Mouse (Mus musculus) neutrophil, adult 65 days (primary cell): ENCODE data around the gene Gm9789. TPM values are rescaled to one million over a fixed set of nuclear protein-coding genes. Genes with fewer than 3 reads are reported as not detected.

Source experiments
- total RNA-seq: library from RNA; stranded (reverse); gene quantifications from 2 replicates; pipeline ENCODE4 v1.2.4, GENCODE M21; 2023

Gene Gm9789
- not detected in 2 replicates for total RNA-seq

GRCm38 (mm10) chr16:89157652-89158051 lies at the start of gene Gm9789:
TSS of gene Gm9789 (plus strand) at chr16:89157952.

GRCm38 (mm10) chr16:89140551-89140950 lies 17.2 kb upstream of the Gm9789 start, which contains the start of gene Gm6358:
TSS of gene Gm6358 (plus strand) at chr16:89140851.

GRCm38 (mm10) chr16:89150786-89151185 lies 7.0 kb upstream of the Gm9789 start, which contains the start of gene Gm10061:
TSS of gene Gm10061 (plus strand) at chr16:89151086.

DNA sequence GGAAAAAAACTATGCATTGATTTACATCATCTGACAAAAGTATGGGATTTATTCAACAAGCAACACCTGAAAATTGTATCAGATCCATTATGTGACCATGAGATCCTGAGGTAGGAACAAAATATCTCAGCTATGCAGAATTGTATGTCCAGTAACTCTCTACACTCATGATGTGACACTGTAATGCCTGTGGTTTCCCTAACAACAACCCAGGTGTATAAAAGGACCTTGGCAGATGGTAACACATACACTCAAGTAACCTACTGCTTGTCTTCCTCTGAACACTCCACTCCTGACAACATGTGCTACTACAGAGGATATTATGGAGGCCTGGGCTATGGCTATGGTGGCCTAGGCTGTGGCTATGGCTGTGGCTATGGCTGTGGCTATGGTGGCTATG lies 11.4 kb downstream of the Gm9789 start, which contains the start of gene Gm7735:
Gene Gm7735 (plus strand): TSS at position 301 of the 400 bp plus-strand sequence.

DNA sequence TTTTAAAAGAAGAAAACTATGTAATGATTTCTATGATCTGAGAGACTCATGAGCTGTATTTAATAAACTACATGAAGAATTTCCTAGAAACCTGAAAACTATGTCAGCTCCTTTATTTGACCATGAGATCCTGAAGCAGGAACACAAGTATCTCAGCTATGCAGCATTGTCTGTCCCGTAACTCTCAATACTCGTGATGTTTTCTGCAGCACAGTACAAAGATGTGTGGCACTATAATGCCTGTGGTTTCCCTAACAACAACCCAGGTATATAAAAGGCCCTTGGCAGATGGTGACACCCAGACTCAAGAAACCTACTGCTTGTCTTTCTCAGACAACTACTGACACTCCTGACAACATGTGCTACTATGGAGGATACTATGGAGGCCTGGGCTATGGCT lies 16.7 kb downstream of the Gm9789 start, which contains the start of gene 1110057P08Rik:
Gene 1110057P08Rik (plus strand): TSS at position 301 of the 400 bp plus-strand sequence.

DNA sequence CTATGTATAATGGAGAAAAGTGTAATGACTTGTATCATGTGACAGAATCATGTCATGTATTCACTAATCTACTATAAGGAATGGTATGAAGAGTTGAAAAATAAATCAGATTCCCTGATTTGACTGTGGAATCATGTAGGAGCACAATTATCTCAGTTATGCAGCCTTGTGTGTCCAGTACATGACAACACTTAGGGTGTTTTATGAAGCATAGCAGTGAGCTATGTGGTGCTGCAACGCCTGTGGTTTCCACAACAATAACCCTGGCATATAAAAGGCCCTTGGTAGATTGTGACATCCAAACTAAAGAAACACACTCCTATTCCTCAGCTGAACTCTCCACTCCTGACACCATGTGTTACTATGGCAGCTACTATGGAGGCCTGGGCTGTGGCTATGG lies 47.8 kb downstream of the Gm9789 start, which contains the start of gene Krtap20-2:
Gene Krtap20-2 (plus strand): TSS at position 301 of the 400 bp plus-strand sequence.

Other genes starting within 250 kb of the Gm9789 start
- not detected in 2 replicates for gene Krtap19-9b, start 225.7 kb upstream of the Gm9789 start, total RNA-seq
- gene Krtap16-3, start 195.1 kb upstream of the Gm9789 start, total RNA-seq = not detected in 2 replicates
- gene Krtap22-2, start 147.2 kb upstream of the Gm9789 start, total RNA-seq = not detected in 2 replicates
- gene Gm10229, start 142.7 kb upstream of the Gm9789 start, total RNA-seq = not detected in 2 replicates
- gene Krtap6-1, start 126.3 kb upstream of the Gm9789 start, total RNA-seq = not detected in 2 replicates
- not detected in 2 replicates for gene Gm10228, start 116.5 kb upstream of the Gm9789 start, total RNA-seq
- gene Krtap6-5, start 110.1 kb upstream of the Gm9789 start, total RNA-seq = not detected in 2 replicates
- not detected in 2 replicates for gene 1110025L11Rik, start 94.0 kb upstream of the Gm9789 start, total RNA-seq
- gene Krtap6-3, start 73.9 kb upstream of the Gm9789 start, total RNA-seq = not detected in 2 replicates
- not detected in 2 replicates for gene Gm6358, start 17.1 kb upstream of the Gm9789 start, total RNA-seq
- gene Gm10061, start 6.9 kb upstream of the Gm9789 start, total RNA-seq = not detected in 2 replicates
- not detected in 2 replicates for gene Gm7735, start 11.5 kb downstream of the Gm9789 start, total RNA-seq
- gene 1110057P08Rik, start 16.8 kb downstream of the Gm9789 start, total RNA-seq = not detected in 2 replicates
- not detected in 2 replicates for gene Krtap20-2, start 47.9 kb downstream of the Gm9789 start, total RNA-seq
- not detected in 2 replicates for gene Krtap21-1, start 245.9 kb downstream of the Gm9789 start, total RNA-seq